Mouse (Mus musculus) mouse trophoblast stem cell (cell line): ENCODE measurements around the gene Tnfrsf1a.
"Not testable (repeated sequence)": the region's sequence is repeated elsewhere in the genome, so short reads cannot be mapped to it uniquely, and the experiment has no call there.

Source experiments
- in situ Hi-C, 2 experiments: fragments of 300-500 bp; cut with MseI, MboI; formaldehyde crosslinking; loops; 2 replicates in 1 of 2; 3 replicates in 1 of 2; pipeline ENCODE4 v1.15.1; 2025

Tnfrsf1a gene

DNA sequence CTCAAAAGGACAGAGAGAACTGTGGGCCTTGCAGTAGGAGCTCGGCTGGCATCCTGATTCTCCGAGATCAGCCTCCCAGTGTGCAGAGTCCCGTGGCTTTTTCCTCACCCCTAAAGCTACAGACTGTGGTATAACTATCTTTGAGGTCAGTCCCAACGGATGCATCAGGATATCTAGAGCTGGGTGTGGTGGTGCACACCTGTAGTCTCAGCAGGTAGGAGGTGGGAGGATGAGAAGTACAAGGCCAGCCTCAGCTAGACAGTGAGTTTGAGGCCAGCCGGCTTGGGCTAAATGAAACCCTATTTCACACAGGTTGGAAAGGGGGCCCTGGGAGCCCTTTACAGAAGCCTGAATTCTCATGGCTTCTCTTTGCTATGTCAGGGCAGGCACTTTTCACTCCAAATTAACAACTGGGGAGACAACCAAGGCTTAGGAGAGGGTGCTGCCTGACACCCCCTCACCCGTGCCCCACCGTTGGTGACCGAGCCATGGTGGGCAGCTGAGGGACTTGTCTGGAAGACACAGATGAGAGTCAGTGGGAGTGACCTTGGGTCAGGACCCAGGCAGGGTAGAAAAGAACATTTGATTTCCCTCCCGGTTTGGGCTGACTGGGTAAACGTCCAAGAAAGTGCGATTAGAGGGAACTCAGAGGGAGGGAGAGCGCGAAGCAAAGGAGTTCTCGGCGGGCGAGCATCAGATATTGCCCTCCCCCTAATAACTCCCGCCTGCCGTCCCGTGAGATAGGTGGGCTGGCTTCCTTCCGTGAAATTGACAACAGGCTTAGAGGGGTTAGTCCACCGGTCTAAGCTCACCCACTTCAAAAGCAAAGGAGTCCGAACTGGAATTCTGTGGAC is at the start of gene Tnfrsf1a:
TSS of gene Tnfrsf1a (plus strand) at position 642 of the 854 bp plus-strand sequence.
- in situ Hi-C loops = no loop called here

DNA sequence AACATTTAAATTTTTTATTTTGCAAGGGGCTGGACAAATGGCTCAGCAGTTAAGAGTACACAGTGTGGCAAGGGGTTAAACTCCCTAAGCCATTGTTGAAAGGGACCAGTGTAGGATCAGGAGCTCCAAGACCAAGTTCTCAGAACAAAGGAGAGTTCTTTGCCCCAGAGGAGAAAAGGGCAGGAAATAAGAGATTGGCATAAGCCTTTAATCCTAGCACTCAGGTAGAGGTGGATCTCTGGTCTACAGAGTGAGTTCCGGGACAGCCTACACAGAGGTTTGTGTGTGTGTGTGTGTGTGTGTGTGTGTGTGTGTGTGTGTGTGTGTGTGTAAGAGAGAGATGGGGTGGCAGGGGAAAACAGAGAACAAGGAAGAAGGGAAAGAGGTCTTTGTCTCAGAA is 48.2 kb upstream of the Tnfrsf1a start:
- in situ Hi-C loops = no loop called here

GRCm38 (mm10) chr6:125302231-125302982 is 46.8 kb upstream of the Tnfrsf1a start:
- in situ Hi-C loops = no loop called here

- in situ Hi-C loops = no loop called here
These were observed 45.9 kb upstream of the Tnfrsf1a start for GRCm38 (mm10) chr6:125303242-125303641.

- in situ Hi-C loops = not testable (repeated sequence)
These were observed 44.8 kb upstream of the Tnfrsf1a start for GRCm38 (mm10) chr6:125304408-125304807.

GRCm38 (mm10) chr6:125305465-125305864 is 43.7 kb upstream of the Tnfrsf1a start:
- in situ Hi-C loops = no loop called here

DNA sequence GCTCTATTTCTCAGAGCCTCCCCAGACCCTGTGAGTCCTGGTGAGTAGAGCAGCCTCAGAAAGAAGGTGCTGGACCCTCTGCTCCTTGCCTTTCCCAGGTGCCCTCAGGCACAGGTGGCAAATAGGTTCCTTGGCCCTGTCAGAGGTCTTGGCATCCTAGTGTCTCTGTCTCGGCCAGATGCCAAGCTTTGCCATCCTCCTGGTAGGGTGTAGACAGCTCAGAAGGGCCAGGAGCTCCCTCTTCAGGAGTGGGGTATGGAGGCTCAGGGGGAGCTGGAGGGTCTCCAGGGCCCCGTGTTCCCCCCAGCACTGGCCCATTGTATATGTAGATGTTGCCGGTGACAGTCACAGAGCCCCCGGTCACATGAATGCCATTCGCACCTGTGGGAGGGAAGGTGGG is 42.1 kb upstream of the Tnfrsf1a start:
- in situ Hi-C loops = no loop called here

DNA sequence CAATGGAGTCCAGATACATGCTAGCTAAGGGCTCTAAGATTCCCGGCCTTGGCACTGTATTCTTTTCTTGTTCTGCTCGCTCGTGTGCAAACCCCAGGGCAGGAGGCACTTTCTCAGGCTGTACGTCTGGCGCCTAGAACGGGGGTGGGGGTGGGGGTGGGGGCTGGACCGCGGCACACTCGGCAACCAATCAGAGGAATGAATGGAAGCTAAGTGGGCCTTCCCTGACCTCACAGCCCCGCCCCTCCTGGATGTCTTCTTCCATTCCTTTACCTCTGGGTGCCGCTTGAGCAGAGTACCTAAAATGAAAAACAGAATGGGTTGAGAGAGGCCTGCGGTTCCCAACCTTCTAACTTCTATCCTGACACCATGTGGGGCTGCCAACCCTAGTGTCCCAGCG is 40.2 kb upstream of the Tnfrsf1a start:
- in situ Hi-C loops = no loop called here

DNA sequence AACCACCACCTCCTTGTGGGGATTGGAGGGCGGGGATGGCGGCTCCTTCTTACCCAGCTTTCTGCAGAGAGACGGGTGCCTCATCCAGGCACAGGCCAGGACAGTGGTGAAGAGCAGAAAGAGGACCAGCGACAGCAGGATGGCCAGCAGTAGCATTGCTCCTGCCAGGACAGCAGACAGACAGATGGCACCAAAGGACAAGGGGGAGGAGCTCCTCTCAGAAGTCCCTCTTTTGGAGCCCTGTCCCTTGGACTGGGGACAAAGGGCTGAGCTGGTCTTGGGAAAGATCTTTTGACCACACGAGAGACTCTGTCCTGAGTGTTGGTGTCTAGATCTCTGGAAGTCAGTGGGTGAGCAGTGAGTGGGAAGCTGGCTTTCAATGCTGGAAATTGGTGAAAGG is 39.8 kb upstream of the Tnfrsf1a start:
- in situ Hi-C loops = no loop called here

GRCm38 (mm10) chr6:125312171-125312570 is 37.0 kb upstream of the Tnfrsf1a start:
- in situ Hi-C loops = no loop called here

- in situ Hi-C loops = no loop called here
These were observed 36.4 kb upstream of the Tnfrsf1a start for GRCm38 (mm10) chr6:125312581-125313355.

- in situ Hi-C loops = no loop called here
These were observed 35.5 kb upstream of the Tnfrsf1a start, which contains the start of gene Ltbr for GRCm38 (mm10) chr6:125313546-125314230. Gene Ltbr (minus strand): TSS chr6:125313885.

GRCm38 (mm10) chr6:125314231-125314563 is 35.0 kb upstream of the Tnfrsf1a start:
- in situ Hi-C loops = no loop called here

DNA sequence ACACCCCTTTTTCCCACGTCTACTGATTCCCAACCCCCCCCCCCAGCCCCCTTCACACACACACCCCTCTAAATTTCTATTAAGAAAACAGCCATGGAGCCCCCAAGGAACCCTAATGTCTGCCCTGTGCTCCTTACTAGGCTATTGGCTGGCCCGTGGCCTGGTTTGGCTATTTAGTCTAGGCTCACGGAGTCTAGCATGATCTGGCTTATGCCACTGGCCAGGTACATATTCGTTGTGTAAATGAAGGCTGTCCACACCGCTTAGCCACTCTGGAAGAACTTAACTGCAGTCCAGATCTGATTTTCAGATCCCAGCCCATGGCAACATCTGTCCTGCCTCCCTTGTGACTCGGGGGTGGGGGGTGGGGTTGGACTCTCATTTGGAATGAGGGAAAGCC is 34.4 kb upstream of the Tnfrsf1a start:
- in situ Hi-C loops = no loop called here

GRCm38 (mm10) chr6:125317077-125317476 is 32.1 kb upstream of the Tnfrsf1a start:
- in situ Hi-C loops = no loop called here

DNA sequence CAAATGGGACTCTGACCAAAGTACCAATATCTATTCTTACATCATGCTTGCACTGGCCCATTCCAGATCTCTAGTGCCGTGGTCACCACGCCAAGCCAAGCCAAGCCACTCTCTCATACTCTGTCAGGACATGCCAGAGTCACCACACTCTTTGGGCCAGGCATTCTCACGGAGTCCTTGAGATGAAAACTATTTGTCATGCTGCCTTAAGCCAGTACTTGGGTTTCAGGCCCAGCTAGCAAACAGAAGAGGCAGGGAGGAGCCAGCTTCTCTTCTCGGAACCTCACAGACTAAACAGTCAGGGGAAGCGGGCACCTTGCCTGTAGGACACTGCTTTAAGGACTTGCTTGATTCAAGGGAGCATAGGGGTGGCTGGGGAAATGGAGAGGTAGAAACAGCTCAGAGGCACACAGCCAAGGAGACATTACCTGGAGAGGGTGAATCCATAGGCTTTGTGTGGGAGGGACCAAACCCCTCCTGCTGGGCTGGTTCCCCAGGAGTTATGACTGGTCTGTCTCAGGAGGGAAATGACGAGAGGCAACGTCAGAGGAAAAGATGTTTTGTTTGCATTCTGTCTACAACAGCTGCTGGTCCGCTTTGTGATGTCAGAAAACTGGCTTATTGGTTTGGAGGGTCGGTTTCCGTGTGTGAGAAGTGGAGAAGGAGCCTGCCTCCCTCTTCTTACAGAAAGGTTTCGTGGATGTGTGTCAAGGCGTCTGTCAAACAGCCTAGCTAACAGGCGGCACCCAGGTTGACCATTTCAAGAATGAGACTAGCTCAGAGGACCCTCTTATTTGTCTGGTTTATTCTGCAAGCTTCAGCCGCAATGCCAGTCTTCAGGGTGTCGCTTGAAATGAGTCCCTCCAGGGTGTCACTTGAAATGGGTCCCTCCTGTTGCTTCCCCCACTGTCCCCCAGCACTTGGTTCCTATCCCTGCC is 29.9 kb upstream of the Tnfrsf1a start:
- in situ Hi-C loops = no loop called here

GRCm38 (mm10) chr6:125319919-125320296 is 29.3 kb upstream of the Tnfrsf1a start:
- in situ Hi-C loops = no loop called here

DNA sequence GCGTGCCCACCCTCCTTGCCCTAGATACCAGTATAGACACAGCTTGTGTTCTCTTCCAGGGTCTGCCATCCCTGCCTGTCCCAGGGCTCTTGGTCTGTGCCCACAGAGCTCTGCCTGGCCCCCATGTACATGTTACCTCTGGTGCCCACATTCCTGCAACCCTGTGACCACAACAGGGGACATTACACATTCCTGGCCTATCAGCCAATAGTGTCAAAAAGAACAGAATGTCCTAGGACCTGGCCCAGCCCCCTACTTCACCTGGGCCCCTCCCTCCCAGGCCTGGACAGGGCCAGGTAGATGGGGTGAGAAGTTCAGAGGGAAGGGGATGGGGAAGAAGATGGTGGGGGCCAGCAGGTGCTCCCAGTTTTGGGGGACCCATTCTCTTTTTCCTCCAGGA is 28.8 kb upstream of the Tnfrsf1a start, which contains the start of gene Scnn1a:
TSS of gene Scnn1a (plus strand) at position 337 of the 400 bp plus-strand sequence.
- in situ Hi-C loops = no loop called here

DNA sequence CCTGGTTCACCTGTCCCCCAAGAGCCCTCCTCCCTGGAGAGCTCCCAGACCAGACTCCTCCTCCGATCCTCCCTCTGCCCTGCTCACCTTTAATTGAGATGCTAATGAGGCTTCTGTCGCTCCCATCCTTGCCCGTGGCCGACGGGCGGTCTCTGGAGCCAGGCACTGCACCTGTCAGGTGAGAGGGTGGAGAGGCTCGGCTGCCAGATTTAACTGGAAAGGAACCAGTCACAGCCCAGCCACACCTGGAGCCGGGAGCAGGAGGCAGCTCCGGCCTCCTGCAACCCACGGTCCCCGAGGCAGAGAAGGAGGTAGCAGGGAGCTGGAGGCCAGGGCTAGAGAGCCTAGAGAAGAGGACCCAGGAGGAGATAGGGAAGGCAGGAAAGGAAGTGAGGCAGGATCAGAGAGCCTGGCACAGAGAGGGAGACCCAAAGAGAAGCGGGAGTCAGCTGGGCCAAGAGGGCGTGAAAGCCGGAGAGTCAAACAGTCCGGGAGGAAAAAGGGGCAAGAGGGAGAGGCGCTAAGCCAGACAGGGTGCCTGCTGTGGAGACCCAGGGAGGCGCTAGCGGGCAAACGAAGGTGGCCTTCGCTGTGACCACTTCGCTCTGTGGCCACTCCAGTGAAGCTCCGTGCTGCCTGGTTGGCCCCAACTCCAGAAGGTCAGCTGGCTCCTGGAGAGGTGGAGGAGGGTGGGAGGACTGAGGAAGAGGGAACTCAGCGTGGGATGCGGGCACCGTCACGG is 27.9 kb upstream of the Tnfrsf1a start:
- in situ Hi-C loops = no loop called here

- in situ Hi-C loops = no loop called here
These were observed 26.4 kb upstream of the Tnfrsf1a start for GRCm38 (mm10) chr6:125322794-125323193.
